Mouse (Mus musculus): ENCODE measurements around the gene Tbc1d14. TPM values are rescaled to one million over a fixed set of nuclear protein-coding genes. Genes with fewer than 3 reads are reported as not detected.

The Tbc1d14 gene
- polyA plus RNA-seq, 1 experiment from 2014 or later, result 26.0 TPM

- Histone ChIP-seq H3K4me3 (ENCODE audit: low read depth, low read length) (no peak overlapping the region), H3K27me3 (replicated peaks; ENCODE audit: control insufficient read depth, insufficient read depth, low read length) (no peaks in the 10 kb centered on the region), H3K9me3 (ENCODE audit: control insufficient read depth, low read length) (no peaks in the 10 kb centered on the region), H3K4me1 (replicated peaks; ENCODE audit: control insufficient read depth, insufficient read depth, low read length) (peaks cover 20% of the 10 kb centered on the region), H3K9ac (ENCODE audit: low read depth, low read length) (0 out of 2 replicates have a peak overlapping the region, but pooled peaks have one; percentile 2), H3K27ac (ENCODE audit: low read depth, low read length) (peak overlapping the region; percentile 69), H3K36me3 (ENCODE audit: control insufficient read depth, insufficient read depth, low read length) (no peaks in the 10 kb centered on the region), H3K4me2 (peak overlapping the region; percentile 11; the same call in 1 of the 2 replicates)
- ATAC-seq (replicated peaks; ENCODE audit: low FRiP score) (0 out of 2 replicates have a peak, but pooled peaks have one; percentile 5), DNase-seq (ENCODE audit: low spot score) (no peak)
- WGBS, result 42% methylated on average over 8 of the region's 8 CpGs
Measured at GRCm38 (mm10) chr5:36574147-36574870, 18.8 kb downstream of the Tbc1d14 start.

- H3K4me3 ChIP-seq (ENCODE audit: low read depth, low read length), result no peak overlapping the region
- 32% methylated on average over 3 of the region's 3 CpGs for WGBS
- ATAC-seq (replicated peaks; ENCODE audit: low FRiP score), result peak; percentile 88
- H3K27me3 ChIP-seq (replicated peaks; ENCODE audit: control insufficient read depth, insufficient read depth, low read length), result no peaks in the 10 kb centered on the region
- peaks cover 20% of the 10 kb centered on the region for H3K4me1 ChIP-seq (replicated peaks; ENCODE audit: control insufficient read depth, insufficient read depth, low read length)
- no peaks in the 10 kb centered on the region for H3K36me3 ChIP-seq (ENCODE audit: control insufficient read depth, insufficient read depth, low read length)
- H3K9ac ChIP-seq (ENCODE audit: low read depth, low read length), result no peak overlapping the region; the same call in 1 of the 2 replicates
- no peaks in the 10 kb centered on the region for H3K9me3 ChIP-seq (ENCODE audit: control insufficient read depth, low read length)
- DNase-seq (ENCODE audit: low spot score), result no peak
- H3K27ac ChIP-seq (ENCODE audit: low read depth, low read length), result peak overlapping the region; percentile 63
- H3K4me2 ChIP-seq, result peak overlapping the region; percentile 42
Measured at GRCm38 (mm10) chr5:36573354-36573753, 19.7 kb downstream of the Tbc1d14 start.

- H3K9ac ChIP-seq (ENCODE audit: low read depth, low read length), result no peak overlapping the region
- ATAC-seq (replicated peaks; ENCODE audit: low FRiP score) (no peak), DNase-seq (ENCODE audit: low spot score) (no peak)
- no peaks in the 10 kb centered on the region for H3K27me3 ChIP-seq (replicated peaks; ENCODE audit: control insufficient read depth, insufficient read depth, low read length)
- H3K36me3 ChIP-seq (ENCODE audit: control insufficient read depth, insufficient read depth, low read length), result no peaks in the 10 kb centered on the region
- WGBS, result 92% methylated on average over 16 of the region's 16 CpGs
- no peak overlapping the region for H3K4me2 ChIP-seq
- H3K4me3 ChIP-seq (ENCODE audit: low read depth, low read length), result no peak overlapping the region
- no peaks in the 10 kb centered on the region for H3K9me3 ChIP-seq (ENCODE audit: control insufficient read depth, low read length)
- H3K4me1 ChIP-seq (replicated peaks; ENCODE audit: control insufficient read depth, insufficient read depth, low read length), result peaks cover 24% of the 10 kb centered on the region
- H3K27ac ChIP-seq (ENCODE audit: low read depth, low read length), result no peak overlapping the region
Measured at GRCm38 (mm10) chr5:36571371-36571770, 21.7 kb downstream of the Tbc1d14 start.

GRCm38 (mm10) chr5:36570546-36571245 lies 22.4 kb downstream of the Tbc1d14 start:
- Histone ChIP-seq H3K27me3 (replicated peaks; ENCODE audit: control insufficient read depth, insufficient read depth, low read length) (no peaks in the 10 kb centered on the region), H3K4me1 (replicated peaks; ENCODE audit: control insufficient read depth, insufficient read depth, low read length) (peaks cover 24% of the 10 kb centered on the region), H3K9ac (ENCODE audit: low read depth, low read length) (no peak overlapping the region), H3K9me3 (ENCODE audit: control insufficient read depth, low read length) (no peaks in the 10 kb centered on the region), H3K27ac (ENCODE audit: low read depth, low read length) (no peak overlapping the region), H3K4me2 (no peak overlapping the region), H3K4me3 (ENCODE audit: low read depth, low read length) (no peak overlapping the region), H3K36me3 (ENCODE audit: control insufficient read depth, insufficient read depth, low read length) (no peaks in the 10 kb centered on the region)
- no peak for ATAC-seq (replicated peaks; ENCODE audit: low FRiP score)
- 81% methylated on average over 4 of the region's 4 CpGs for WGBS
- no peak for DNase-seq (ENCODE audit: low spot score)

- peaks cover 27% of the 10 kb centered on the region for H3K4me1 ChIP-seq (replicated peaks; ENCODE audit: control insufficient read depth, insufficient read depth, low read length)
- DNase-seq (ENCODE audit: low spot score) (no peak), ATAC-seq (replicated peaks; ENCODE audit: low FRiP score) (no peak)
- 90% methylated on average over 7 of the region's 7 CpGs for WGBS
- no peaks in the 10 kb centered on the region for H3K27me3 ChIP-seq (replicated peaks; ENCODE audit: control insufficient read depth, insufficient read depth, low read length)
- H3K9ac ChIP-seq (ENCODE audit: low read depth, low read length), result no peak overlapping the region
- H3K4me3 ChIP-seq (ENCODE audit: low read depth, low read length), result no peak overlapping the region
- no peak overlapping the region for H3K4me2 ChIP-seq
- H3K27ac ChIP-seq (ENCODE audit: low read depth, low read length), result no peak overlapping the region
- no peaks in the 10 kb centered on the region for H3K36me3 ChIP-seq (ENCODE audit: control insufficient read depth, insufficient read depth, low read length)
- H3K9me3 ChIP-seq (ENCODE audit: control insufficient read depth, low read length), result no peaks in the 10 kb centered on the region
Measured at GRCm38 (mm10) chr5:36570098-36570497, 23.0 kb downstream of the Tbc1d14 start.

- ATAC-seq (replicated peaks; ENCODE audit: low FRiP score), result no peak
Measured at GRCm38 (mm10) chr5:36568118-36568517, 25.0 kb downstream of the Tbc1d14 start.

GRCm38 (mm10) chr5:36567627-36568026 lies 25.4 kb downstream of the Tbc1d14 start:
- Histone ChIP-seq H3K9ac (ENCODE audit: low read depth, low read length) (no peak overlapping the region), H3K27me3 (replicated peaks; ENCODE audit: control insufficient read depth, insufficient read depth, low read length) (no peaks in the 10 kb centered on the region), H3K4me2 (no peak overlapping the region), H3K9me3 (ENCODE audit: control insufficient read depth, low read length) (no peaks in the 10 kb centered on the region), H3K36me3 (ENCODE audit: control insufficient read depth, insufficient read depth, low read length) (no peaks in the 10 kb centered on the region), H3K4me1 (replicated peaks; ENCODE audit: control insufficient read depth, insufficient read depth, low read length) (peaks cover 27% of the 10 kb centered on the region), H3K27ac (ENCODE audit: low read depth, low read length) (no peak overlapping the region), H3K4me3 (ENCODE audit: low read depth, low read length) (no peak overlapping the region)
- DNase-seq (ENCODE audit: low spot score) (no peak), ATAC-seq (replicated peaks; ENCODE audit: low FRiP score) (no peak)
- WGBS, result 59% methylated on average over 2 of the region's 2 CpGs

More at GRCm38 (mm10) chr5:36568118-36568517, 25.0 kb downstream of the Tbc1d14 start:
- no peaks in the 10 kb centered on the region for H3K9me3 ChIP-seq (ENCODE audit: control insufficient read depth, low read length)
- H3K9ac ChIP-seq (ENCODE audit: low read depth, low read length), result no peak overlapping the region
- no peak for DNase-seq (ENCODE audit: low spot score)
- WGBS, result 77% methylated on average over 4 of the region's 4 CpGs
- H3K4me3 ChIP-seq (ENCODE audit: low read depth, low read length), result no peak overlapping the region
- H3K4me2 ChIP-seq, result no peak overlapping the region
- H3K27me3 ChIP-seq (replicated peaks; ENCODE audit: control insufficient read depth, insufficient read depth, low read length), result no peaks in the 10 kb centered on the region
- H3K4me1 ChIP-seq (replicated peaks; ENCODE audit: control insufficient read depth, insufficient read depth, low read length), result peaks cover 27% of the 10 kb centered on the region
- no peak overlapping the region for H3K27ac ChIP-seq (ENCODE audit: low read depth, low read length)
- H3K36me3 ChIP-seq (ENCODE audit: control insufficient read depth, insufficient read depth, low read length), result no peaks in the 10 kb centered on the region

- 48% methylated on average over 9 of the region's 9 CpGs for WGBS
- H3K4me3 ChIP-seq (ENCODE audit: low read depth, low read length), result no peak overlapping the region
- no peaks in the 10 kb centered on the region for H3K36me3 ChIP-seq (ENCODE audit: control insufficient read depth, insufficient read depth, low read length)
- no peaks in the 10 kb centered on the region for H3K27me3 ChIP-seq (replicated peaks; ENCODE audit: control insufficient read depth, insufficient read depth, low read length)
- H3K4me1 ChIP-seq (replicated peaks; ENCODE audit: control insufficient read depth, insufficient read depth, low read length), result peaks cover 41% of the 10 kb centered on the region
- H3K9ac ChIP-seq (ENCODE audit: low read depth, low read length), result no peak overlapping the region
- no peak overlapping the region for H3K27ac ChIP-seq (ENCODE audit: low read depth, low read length)
- DNase-seq (ENCODE audit: low spot score) (no peak), ATAC-seq (replicated peaks; ENCODE audit: low FRiP score) (peak; percentile 77)
- H3K9me3 ChIP-seq (ENCODE audit: control insufficient read depth, low read length), result no peaks in the 10 kb centered on the region
- H3K4me2 ChIP-seq, result no peak overlapping the region; the same call in 1 of the 2 replicates
Measured at GRCm38 (mm10) chr5:36564530-36564929, 28.5 kb downstream of the Tbc1d14 start.
